In genomic region chr12:82756756-82757155, GRCm38 (mm10) we compare ENCODE assay signal across 13 mouse cellular contexts.
DNase-seq lines count a peak whose midpoint lies in the region; ATAC-seq and TF ChIP-seq lines count a peak whose summit lies in the region.
"Had no signal": no experiment of that assay in that cellular context is flagged by ENCODE, and none has a peak within 500 bp of the region (broad histone marks: within the 10 kb centered on the region; RNA-seq: fewer than 3 reads in every experiment).

No protein-coding gene starts in this region.

- H3K27ac ChIP-seq in heart, embryonic 16.5 days (ENCODE audit: low read length): peak overlapping the region; percentile 26; the same call in 1 of the 2 replicates
- no peak overlapping the region for H3K27ac ChIP-seq in midbrain, embryonic 11.5 days (ENCODE audit: low read depth, low read length)
- H3K27ac ChIP-seq in midbrain, embryonic 14.5 days (replicated peaks; ENCODE audit: low read depth, low read length): no peak overlapping the region
- H3K27ac ChIP-seq in cerebellum, adult 2 months (ENCODE audit: insufficient read depth, low read length): no peak overlapping the region
- H3K27ac ChIP-seq: hindbrain, embryonic 15.5 days had no signal

- no peak for ATAC-seq in heart, embryonic 16.5 days (replicated peaks; ENCODE audit: extremely low read depth, insufficient read depth, low FRiP score)
- no peak for ATAC-seq in midbrain, embryonic 11.5 days (ENCODE audit: low FRiP score)
- ATAC-seq in midbrain, embryonic 14.5 days (ENCODE audit: low FRiP score, low TSS enrichment): no peak
- ATAC-seq: forebrain, embryonic 14.5 days had no signal

- no peak overlapping the region for H3K9ac ChIP-seq in heart, embryonic 16.5 days (ENCODE audit: low read length)
- H3K9ac ChIP-seq in midbrain, embryonic 11.5 days (ENCODE audit: low read length): no peak overlapping the region
- no peak overlapping the region for H3K9ac ChIP-seq in midbrain, embryonic 14.5 days (replicated peaks; ENCODE audit: low read length)
- H3K9ac ChIP-seq: hindbrain, embryonic 15.5 days had no signal

- TF ChIP-seq POLR2A in cerebellum, adult 2 months (IDR thresholded peaks at IDR 0.05; ENCODE audit: borderline replicate concordance, insufficient read depth, low read length): no peak

- peaks cover 3% of the 10 kb centered on the region; the same call in 1 of the 2 replicates for H3K9me3 ChIP-seq in heart, embryonic 16.5 days (replicated peaks; ENCODE audit: control insufficient read depth, low read length)
- H3K9me3 ChIP-seq in midbrain, embryonic 11.5 days (ENCODE audit: control insufficient read depth, low read length): no peaks in the 10 kb centered on the region
- H3K9me3 ChIP-seq in midbrain, embryonic 14.5 days (ENCODE audit: control insufficient read depth, low read length): no peaks in the 10 kb centered on the region
- H3K9me3 ChIP-seq: hindbrain, embryonic 15.5 days had no signal

- H3K36me3 ChIP-seq in heart, embryonic 16.5 days (ENCODE audit: control insufficient read depth, insufficient read depth): no peaks in the 10 kb centered on the region
- H3K36me3 ChIP-seq in midbrain, embryonic 11.5 days (ENCODE audit: control insufficient read depth, insufficient read depth, low read length): no peaks in the 10 kb centered on the region
- H3K36me3 ChIP-seq in midbrain, embryonic 14.5 days (ENCODE audit: control insufficient read depth, insufficient read depth, low read length): no peaks in the 10 kb centered on the region
- H3K36me3 ChIP-seq: hindbrain, embryonic 15.5 days had no signal

- H3K4me2 ChIP-seq in heart, embryonic 16.5 days (ENCODE audit: low read depth, low read length): no peak overlapping the region
- no peak overlapping the region for H3K4me2 ChIP-seq in midbrain, embryonic 11.5 days
- H3K4me2 ChIP-seq in midbrain, embryonic 14.5 days (ENCODE audit: low read length): no peak overlapping the region
- H3K4me2 ChIP-seq: hindbrain, embryonic 15.5 days had no signal

- DNase-seq in heart, adult 9 months (ENCODE audit: low spot score in 2 of 2): no peak
- peak; percentile 72 for DNase-seq in midbrain, embryonic 11.5 days (ENCODE audit: low spot score, missing footprints)
- no peak for DNase-seq in midbrain, embryonic 14.5 days
- peak; percentile 40 to 81 for DNase-seq in left cerebral cortex, adult 8-10 months (ENCODE audit: low spot score in 2 of 2)
- peak; percentile 72 for DNase-seq in telencephalon, adult 2 months (ENCODE audit: low read depth, low spot score)
- no peak for DNase-seq in testis, postnatal 14 days (ENCODE audit: low spot score)
- no peak for DNase-seq in cerebellum, adult 2 months
- DNase-seq: liver had no signal

- WGBS in heart, embryonic 16.5 days: 16% methylated on average over 6 of the region's 6 CpGs
- WGBS in midbrain, embryonic 11.5 days: 86% methylated on average over 6 of the region's 6 CpGs
- WGBS in midbrain, embryonic 14.5 days: 81% methylated on average over 6 of the region's 6 CpGs
- 28% methylated on average over 6 of the region's 6 CpGs for WGBS in cerebellum, adult 2 months

- H3K4me3 ChIP-seq in heart, embryonic 16.5 days (ENCODE audit: low read length): no peak overlapping the region
- H3K4me3 ChIP-seq in midbrain, embryonic 11.5 days (ENCODE audit: low read depth, low read length): no peak overlapping the region
- no peak overlapping the region for H3K4me3 ChIP-seq in midbrain, embryonic 14.5 days (replicated peaks; ENCODE audit: low read depth, low read length)
- H3K4me3 ChIP-seq in cerebellum, adult 2 months (replicated peaks; ENCODE audit: insufficient read depth, low read depth, low read length): no peak overlapping the region
- H3K4me3 ChIP-seq: hindbrain, embryonic 15.5 days; megakaryocyte, embryonic 14.5 days; myocyte had no signal

- TF ChIP-seq CTCF in cerebellum, adult 2 months (IDR thresholded peaks at IDR 0.05; ENCODE audit: borderline replicate concordance, insufficient read depth, low read depth, low read length): no peak

- H3K4me1 ChIP-seq in heart, embryonic 16.5 days (ENCODE audit: control insufficient read depth, insufficient read depth, low read length): peaks cover 27% of the 10 kb centered on the region
- H3K4me1 ChIP-seq in midbrain, embryonic 11.5 days (ENCODE audit: control insufficient read depth, insufficient read depth, low read length): no peaks in the 10 kb centered on the region
- H3K4me1 ChIP-seq in midbrain, embryonic 14.5 days (ENCODE audit: control insufficient read depth, insufficient read depth, low read length): no peaks in the 10 kb centered on the region
- peaks cover 5% of the 10 kb centered on the region for H3K4me1 ChIP-seq in cerebellum, adult 2 months (ENCODE audit: control insufficient read depth, insufficient read depth, low read length)
- H3K4me1 ChIP-seq: megakaryocyte, embryonic 14.5 days had no signal

- no peaks in the 10 kb centered on the region for H3K27me3 ChIP-seq in heart, embryonic 16.5 days (ENCODE audit: control insufficient read depth, insufficient read depth, low read length)
- H3K27me3 ChIP-seq in midbrain, embryonic 11.5 days (ENCODE audit: control insufficient read depth, insufficient read depth, low read length): no peaks in the 10 kb centered on the region
- H3K27me3 ChIP-seq in midbrain, embryonic 14.5 days (ENCODE audit: control insufficient read depth, insufficient read depth, low read length): no peaks in the 10 kb centered on the region
- no peaks in the 10 kb centered on the region for H3K27me3 ChIP-seq in cerebellum, adult 2 months (ENCODE audit: control insufficient read depth, insufficient read depth, low read length)
- H3K27me3 ChIP-seq: hindbrain, embryonic 15.5 days; megakaryocyte, embryonic 14.5 days had no signal

Comparison
In these comparisons a context has a peak if more than half of its experiments do, and no peak if none do; other contexts are left out.
1. DNase-seq: peak in midbrain, embryonic 11.5 days (single experiment), left cerebral cortex, adult 8-10 months (2 of 2) and telencephalon, adult 2 months (single experiment); none in heart, adult 9 months (0 of 2), midbrain, embryonic 14.5 days (single experiment), testis, postnatal 14 days (single experiment) and cerebellum, adult 2 months (0 of 2).